Mouse (Mus musculus): ENCODE data around the gene Acap2. TPM values are rescaled to one million over a fixed set of nuclear protein-coding genes. Genes with fewer than 3 reads are reported as not detected.

Gene Acap2
- total RNA-seq, 2 experiments from 2014 or later: 41.2 to 49.0 TPM

DNA sequence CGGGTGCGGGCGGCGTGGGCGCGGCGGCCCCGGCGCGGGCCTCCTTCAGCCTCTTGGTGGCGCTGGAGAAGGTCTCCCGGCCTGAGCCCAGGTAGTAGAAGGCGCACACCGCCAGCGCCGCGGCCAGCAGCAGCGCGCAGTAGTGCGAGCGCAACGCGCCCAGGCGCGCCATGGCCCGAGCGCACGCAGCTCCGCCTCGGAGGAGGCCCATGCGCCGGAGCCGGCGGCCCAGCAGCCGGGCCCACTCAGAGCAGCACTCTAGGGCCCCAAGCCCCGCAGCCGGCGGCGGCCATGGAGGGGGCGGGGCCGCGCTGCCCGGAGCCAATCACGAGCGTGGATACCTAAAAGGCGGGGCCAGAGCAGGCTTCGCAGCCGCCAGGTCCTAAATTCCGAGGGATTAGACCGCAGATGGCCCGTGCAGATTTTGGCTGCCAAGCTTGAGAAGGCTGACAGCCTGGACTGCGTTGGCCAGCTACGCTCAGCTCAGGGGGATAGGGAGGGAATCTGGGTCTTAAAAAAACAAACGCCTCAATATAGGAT lies 119.8 kb downstream of the Acap2 start, which contains the start of gene Xxylt1:
Gene Xxylt1, minus strand, starts transcription at position 308 of the 540 bp plus-strand sequence.
- DNase-seq: peak; percentile 96 to 97

DNA sequence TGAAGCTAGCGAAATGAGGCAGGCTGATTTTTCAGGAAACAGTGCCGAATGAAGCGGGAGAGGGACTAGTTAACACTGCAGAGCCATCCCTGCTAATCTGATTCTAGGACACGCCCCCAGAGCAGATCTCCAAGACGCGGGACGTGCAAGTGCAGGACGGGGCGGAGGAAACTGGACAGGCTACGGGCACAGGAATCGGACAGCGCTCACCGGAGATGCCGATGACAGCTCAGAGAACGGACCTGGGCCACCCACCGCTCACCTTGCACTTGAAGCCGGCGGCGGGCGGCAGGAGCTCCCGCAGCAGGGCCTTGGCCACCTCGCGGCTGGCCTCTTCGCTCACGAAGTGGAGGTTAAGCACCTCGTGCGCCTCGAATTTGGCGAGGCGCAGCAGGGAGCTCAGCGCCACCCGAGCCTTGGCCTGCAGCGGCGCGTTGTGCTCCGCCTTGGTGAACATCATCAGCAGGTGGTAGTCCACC lies 120.4 kb downstream of the Acap2 start:
- DNase-seq: peak; percentile 79 to 81

DNA sequence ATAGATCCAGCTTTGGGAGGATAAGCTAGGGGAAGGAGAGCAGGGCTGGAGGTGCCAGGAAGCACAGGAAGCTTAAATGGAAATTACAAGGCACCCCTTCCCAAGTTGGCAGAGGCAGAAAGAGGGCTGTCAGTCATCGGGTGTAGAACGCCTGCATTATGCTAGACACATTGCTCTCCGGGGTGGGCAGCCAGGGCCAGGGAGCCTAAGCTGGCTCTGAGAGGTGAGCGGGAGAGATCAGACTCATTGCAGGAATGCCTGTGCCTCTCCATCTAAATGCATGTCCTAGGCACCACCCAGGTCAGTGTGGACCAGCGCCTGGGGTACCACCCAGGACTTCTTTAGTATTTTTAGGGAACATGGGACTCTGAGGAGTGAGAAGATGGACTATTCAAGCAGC lies 123.6 kb downstream of the Acap2 start:
- no peak for DNase-seq

DNA sequence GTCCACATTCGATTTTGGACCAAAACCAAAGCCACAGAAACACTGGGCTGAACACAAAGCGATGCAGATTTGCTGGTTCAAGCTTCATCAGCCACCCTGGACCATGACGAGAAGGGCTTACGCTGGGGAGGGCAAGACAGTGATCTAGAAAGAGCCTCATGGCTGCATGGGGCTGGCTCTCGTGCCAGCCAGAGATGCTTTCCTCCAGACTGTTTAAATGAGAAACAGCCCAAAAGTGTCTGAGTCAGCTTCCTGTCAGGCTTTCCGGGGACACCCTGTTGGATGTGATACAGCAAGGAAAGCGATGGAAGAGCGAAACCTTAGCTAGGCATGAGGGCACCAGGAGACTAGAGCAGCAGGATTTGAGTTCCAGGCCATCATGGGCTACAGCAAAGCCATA lies 124.6 kb downstream of the Acap2 start:
- no peak for DNase-seq

DNA sequence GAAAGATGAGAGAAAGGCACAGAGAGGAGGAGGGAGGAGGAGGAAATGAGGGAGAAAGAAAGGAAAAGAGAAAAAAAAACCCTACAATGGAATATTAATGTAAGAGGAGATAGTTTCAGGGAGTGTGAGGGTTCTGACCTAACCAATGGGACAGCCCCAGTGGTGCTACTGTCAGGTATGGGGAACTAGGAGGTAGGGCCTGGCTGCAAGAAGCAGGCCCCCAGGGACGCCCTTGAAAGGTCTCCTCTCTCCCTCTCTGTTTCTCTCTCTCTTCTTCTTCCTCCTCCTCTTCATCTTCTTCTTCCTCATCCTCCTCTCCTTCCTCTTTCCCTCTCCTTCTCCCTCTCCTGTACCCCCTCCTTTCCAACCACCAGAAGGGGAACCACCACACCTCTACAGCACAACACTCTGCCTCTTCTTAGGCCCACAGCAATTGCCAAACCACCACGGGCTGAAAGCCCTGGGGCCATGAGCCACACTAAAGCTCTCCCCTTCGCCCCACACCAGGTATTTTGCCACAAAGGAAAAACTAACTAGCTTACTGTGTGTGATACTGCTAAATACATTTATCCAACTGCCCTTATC lies 126.6 kb downstream of the Acap2 start:
- DNase-seq: no peak

GRCm38 (mm10) chr16:31071731-31072130 lies 129.3 kb downstream of the Acap2 start:
- DNase-seq: no peak

- DNase-seq: peak; percentile 86 to 88
These were observed 130.5 kb downstream of the Acap2 start for GRCm38 (mm10) chr16:31070358-31071133.

DNA sequence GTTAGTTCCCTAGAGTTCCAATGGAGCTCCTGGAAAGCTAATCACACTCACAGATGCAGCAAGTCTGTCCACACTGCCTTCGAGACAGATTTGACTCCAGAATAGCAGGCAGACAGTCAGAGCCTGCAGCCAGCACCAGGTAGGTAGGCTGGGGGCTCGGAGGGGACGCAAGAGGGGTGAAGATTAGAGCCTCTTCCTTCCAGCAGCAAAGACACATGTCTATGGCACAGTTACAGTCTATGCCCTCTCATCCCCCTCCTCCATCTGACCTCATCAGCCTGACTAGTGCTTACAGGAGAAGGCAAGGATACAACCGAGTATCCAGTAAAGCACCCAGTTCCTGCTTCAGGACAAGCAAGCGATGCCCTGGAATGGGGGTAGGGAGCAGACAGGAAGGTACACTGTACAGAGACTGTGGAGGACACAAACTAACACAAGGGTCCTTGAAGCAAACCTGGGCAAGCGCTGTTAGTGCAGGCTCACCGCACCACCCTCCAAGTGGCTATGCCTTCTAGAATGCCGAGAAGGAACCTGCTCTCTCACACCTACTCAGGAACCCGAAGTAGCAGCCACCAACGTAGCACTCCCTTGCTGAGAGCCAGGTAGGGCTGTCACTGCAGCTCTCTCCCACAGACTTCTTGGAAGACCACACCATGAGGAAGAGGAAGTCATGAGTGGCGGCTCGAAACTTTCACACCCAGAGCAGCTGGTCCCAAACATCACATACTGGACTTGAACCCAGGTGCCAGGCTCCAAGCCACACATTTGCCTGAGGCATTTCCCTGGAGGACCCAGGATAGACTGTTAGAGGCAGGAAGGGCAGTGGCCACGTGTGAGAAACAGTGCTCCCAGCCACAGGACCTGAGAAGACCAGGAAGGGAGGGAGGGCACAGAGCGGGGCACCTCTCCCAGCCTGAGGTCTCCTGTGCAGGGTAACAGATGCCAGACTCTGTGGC lies 131.6 kb downstream of the Acap2 start:
- no peak for DNase-seq

GRCm38 (mm10) chr16:31068280-31068679 lies 132.8 kb downstream of the Acap2 start:
- peak in 1 of 2 experiments; percentile 23 for DNase-seq

DNA sequence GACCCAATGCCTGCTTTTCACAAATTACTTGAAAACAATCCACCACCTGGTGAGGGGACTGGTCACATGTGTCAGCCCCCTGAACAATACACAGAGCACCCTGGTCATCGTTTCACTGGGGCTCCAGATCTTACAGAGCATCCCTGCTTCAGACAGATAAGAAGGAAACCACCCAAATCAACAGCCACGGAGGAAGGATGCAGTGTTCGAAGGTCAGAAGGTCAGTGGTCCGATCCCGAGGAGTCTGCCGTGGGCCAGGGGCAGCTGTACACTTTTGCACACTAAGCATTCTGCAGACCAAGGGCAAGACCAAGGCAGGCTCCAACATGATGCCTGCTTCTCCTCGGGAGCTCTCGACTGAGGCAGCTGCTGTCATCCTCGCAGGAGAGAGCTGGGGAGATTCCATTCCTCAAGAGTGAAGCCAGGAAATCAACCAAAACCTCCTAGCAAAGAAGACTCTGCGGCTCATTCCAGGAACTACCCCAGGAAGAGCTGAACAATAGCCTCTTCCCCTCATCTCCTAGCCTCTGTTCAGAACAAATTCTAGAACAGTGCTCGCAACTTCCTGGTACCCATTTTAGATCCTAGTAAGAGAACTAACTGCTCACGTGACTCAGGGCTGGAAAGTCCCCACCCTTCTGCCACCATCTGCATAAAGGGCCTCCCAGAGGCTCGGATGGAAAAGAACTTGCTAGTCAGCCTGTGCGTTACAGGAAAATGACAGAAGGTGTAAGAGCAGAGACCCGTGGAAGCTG lies 134.5 kb downstream of the Acap2 start:
- DNase-seq: peak in 1 of 2 experiments; percentile 35

GRCm38 (mm10) chr16:31064782-31065181 lies 136.3 kb downstream of the Acap2 start:
- DNase-seq: no peak

GRCm38 (mm10) chr16:31062918-31063317 lies 138.1 kb downstream of the Acap2 start:
- no peak for DNase-seq

DNA sequence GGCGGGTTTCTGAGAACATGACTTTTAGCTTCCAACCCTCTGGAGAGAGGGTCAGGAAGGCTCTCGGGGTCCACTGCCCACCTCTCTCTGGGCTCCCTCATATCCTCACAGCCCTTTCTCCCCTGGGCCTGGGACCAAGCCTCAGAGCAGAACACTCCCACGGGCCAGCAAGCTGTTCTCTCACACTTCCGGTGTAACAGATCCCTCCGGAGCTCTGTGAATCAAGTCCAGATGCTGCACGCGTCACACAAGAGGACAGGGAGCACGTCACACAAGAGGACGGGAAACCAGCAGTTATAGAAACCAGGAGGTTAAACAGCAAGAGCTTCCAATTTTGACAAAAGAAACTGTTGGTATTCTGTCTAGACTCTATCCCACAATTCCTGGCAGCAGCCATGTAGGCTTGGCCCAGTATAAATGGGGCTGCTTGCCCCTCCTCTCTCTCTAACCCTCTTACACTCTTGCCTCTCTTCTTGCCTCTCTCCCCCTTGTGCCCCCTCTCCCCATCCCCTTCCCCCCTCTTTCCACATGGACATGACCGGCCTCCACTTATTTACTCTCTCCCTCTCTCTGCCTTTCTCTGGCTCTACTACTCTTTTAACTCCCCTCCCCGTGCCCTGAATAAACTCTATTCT lies 139.7 kb downstream of the Acap2 start:
- DNase-seq: no peak

- no peak for DNase-seq
These were observed 140.3 kb downstream of the Acap2 start for GRCm38 (mm10) chr16:31060714-31061113.

GRCm38 (mm10) chr16:31060226-31060625 lies 140.8 kb downstream of the Acap2 start:
- DNase-seq: no peak

DNA sequence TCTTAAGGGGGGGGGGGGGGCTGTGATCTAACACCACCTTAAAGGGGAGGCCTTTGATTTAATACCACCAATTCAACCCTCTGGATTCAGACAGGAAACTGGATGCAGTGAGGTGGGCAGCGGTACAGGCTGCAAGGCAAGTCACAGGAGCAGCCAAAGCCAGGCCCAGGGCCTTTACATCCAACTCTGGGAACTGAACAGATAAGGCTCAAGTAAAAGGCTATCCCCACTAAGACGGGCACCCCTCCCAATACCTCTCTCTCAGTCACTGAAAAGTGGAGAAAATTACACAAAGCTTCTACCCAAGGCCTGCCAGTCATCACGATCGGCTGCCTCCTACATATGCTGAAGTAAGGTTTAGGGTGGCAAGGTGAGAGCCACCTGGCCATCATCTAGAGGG lies 141.3 kb downstream of the Acap2 start:
- no peak for DNase-seq

GRCm38 (mm10) chr16:31052812-31053211 lies 148.2 kb downstream of the Acap2 start:
- DNase-seq: no peak

DNA sequence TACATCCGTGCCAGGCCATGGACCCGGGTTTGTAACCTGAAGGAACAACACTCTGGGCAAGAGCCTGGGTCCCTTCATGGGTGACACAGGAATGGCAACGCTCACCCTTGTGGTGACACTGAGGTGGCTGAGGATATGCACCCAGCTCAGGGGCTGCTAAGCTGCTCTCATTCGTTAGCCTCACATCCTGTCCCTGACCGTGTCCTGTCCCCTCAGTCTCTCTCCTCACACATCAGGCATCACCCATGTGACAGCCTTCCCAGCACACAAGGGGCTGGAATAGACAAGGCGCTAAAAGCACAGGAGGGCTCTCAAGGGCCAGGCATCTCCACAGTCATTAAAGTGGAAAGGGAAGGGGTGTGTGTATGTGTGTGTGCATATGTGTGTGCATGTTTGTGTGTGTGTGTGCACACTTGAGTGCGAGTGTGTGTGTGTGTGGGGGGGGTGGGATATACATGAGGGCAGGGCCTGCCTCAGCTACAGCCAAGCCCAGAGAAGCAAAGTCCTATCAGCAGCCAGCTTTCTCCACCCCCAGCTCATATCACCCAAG lies 148.8 kb downstream of the Acap2 start:
- no peak for DNase-seq

GRCm38 (mm10) chr16:31050701-31051100 lies 150.3 kb downstream of the Acap2 start:
- no peak for DNase-seq

DNA sequence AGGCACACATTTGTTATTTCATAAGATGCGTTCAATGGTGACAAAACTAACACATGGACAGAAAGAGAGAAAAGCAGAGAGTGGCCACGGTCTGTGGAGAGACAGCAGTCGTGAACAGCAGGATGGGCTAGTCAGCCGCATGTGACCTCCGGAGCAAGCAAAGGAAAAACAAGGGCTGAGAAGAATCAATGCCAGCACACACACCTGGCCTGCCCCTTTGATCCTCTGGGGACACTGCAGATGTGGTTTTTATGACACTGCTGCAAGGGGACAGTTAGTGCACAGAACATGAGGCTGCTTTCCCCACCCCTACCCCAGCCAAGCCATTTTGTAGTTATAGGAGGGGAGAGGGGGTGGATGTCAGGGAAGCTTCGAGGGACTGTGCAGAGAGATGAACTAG lies 152.9 kb downstream of the Acap2 start:
- no peak for DNase-seq

Data from adrenal gland, postnatal 36 days (tissue).